Mouse (Mus musculus) lung, adult 2 months (tissue): ENCODE results near the gene Drd4. TPM values are rescaled to one million over a fixed set of nuclear protein-coding genes. Genes with fewer than 3 reads are reported as not detected.

Experiments used
- DNase-seq: peaks from one replicate; pipeline ENCODE4 v3.0.0; 2022
- H3K4me1 ChIP-seq: fragments of 200-500 bp; 2 replicates; pipeline ENCODE4 v1.6.1; 2011; ENCODE audit warnings: low read length; ENCODE audit not compliant: control insufficient read depth, insufficient read depth
- H3K4me3 ChIP-seq: fragments of 200-500 bp; replicated peaks from 2 replicates; pipeline ENCODE3; 2011; ENCODE audit warnings: low read depth, mild to moderate bottlenecking, control low read depth, low read length; ENCODE audit errors: extremely low read depth
- CTCF ChIP-seq: fragments of 200-500 bp; IDR thresholded peaks from 2 replicates; pipeline ENCODE4 v1.5.1; 2011; ENCODE audit warnings: mild to moderate bottlenecking, low read length, control low read depth; ENCODE audit not compliant: insufficient read depth
- POLR2A ChIP-seq: fragments of 200-500 bp; IDR thresholded peaks from 2 replicates; pipeline ENCODE4 v1.6.1; 2011; ENCODE audit warnings: low read depth, mild to moderate bottlenecking, control low read depth, low read length, borderline replicate concordance; ENCODE audit errors: extremely low read depth
- WGBS: fragments of 180-500 bp; shearing (Covaris S2); methylation state at CpG from one replicate; pipeline ENCODE4 v1.1.7; 2018; 5-methylcytosine and 5-hydroxymethylcytosine counted together
- polyA plus RNA-seq: library from polyadenylated mRNA; depleted of rRNA; stranded (reverse); fragments of >200 nt; gene quantifications from 2 replicates; pipeline ENCODE4 v1.2.3, GENCODE M21; 2012

Drd4 gene
- polyA plus RNA-seq, 1 experiment: not detected

- no peak overlapping the region for H3K4me3 ChIP-seq
- no peak for DNase-seq
- TF ChIP-seq POLR2A (no peak), CTCF (no peak)
- H3K4me1 ChIP-seq: peaks cover 6% of the 10 kb centered on the region
- 55% methylated on average over 6 of the region's 6 CpGs for WGBS
Measured at GRCm38 (mm10) chr7:141331990-141332389, 40.2 kb downstream of the Drd4 start.

- Histone ChIP-seq H3K4me3 (no peak overlapping the region), H3K4me1 (peaks cover 11% of the 10 kb centered on the region)
- DNase-seq: no peak
- 81% methylated on average over 2 of the region's 2 CpGs for WGBS
- TF ChIP-seq POLR2A (no peak), CTCF (no peak)
Measured at GRCm38 (mm10) chr7:141335044-141335579, 43.3 kb downstream of the Drd4 start.

- Histone ChIP-seq H3K4me3 (no peak overlapping the region), H3K4me1 (peaks cover 11% of the 10 kb centered on the region)
- no peak for DNase-seq
- TF ChIP-seq POLR2A (no peak), CTCF (no peak)
- WGBS: 82% methylated on average over 4 of the region's 4 CpGs
Measured at GRCm38 (mm10) chr7:141335682-141336081, 43.9 kb downstream of the Drd4 start.

- 81% methylated on average over 3 of the region's 3 CpGs for WGBS
- peaks cover 11% of the 10 kb centered on the region for H3K4me1 ChIP-seq
- H3K4me3 ChIP-seq: no peak overlapping the region
- TF ChIP-seq CTCF (no peak), POLR2A (no peak)
- DNase-seq: no peak
Measured at GRCm38 (mm10) chr7:141336296-141336695, 44.5 kb downstream of the Drd4 start.

- no peak for TF ChIP-seq POLR2A
- TF ChIP-seq CTCF: no peak
- WGBS: 55% methylated on average over 3 of the region's 3 CpGs
- Histone ChIP-seq H3K4me3 (no peak overlapping the region), H3K4me1 (peaks cover 8% of the 10 kb centered on the region)
- DNase-seq: no peak
Measured at GRCm38 (mm10) chr7:141337716-141338416, 46.1 kb downstream of the Drd4 start.

- TF ChIP-seq CTCF (no peak), POLR2A (peak; percentile 72; the same call in 1 of the 2 replicates)
- WGBS: 10% methylated on average over 23 of the region's 23 CpGs
- H3K4me3 ChIP-seq: peak within 1 kb of the TSS; percentile 43
- peaks cover 8% of the 10 kb centered on the region for H3K4me1 ChIP-seq
- peak; percentile 83 for DNase-seq
Measured at GRCm38 (mm10) chr7:141338576-141339131, 46.8 kb downstream of the Drd4 start, which contains the start of gene Eps8l2. Gene Eps8l2 (plus strand): TSS chr7:141338880.

- TF ChIP-seq POLR2A (no peak), CTCF (no peak)
- Histone ChIP-seq H3K4me3 (peak overlapping the region; percentile 43), H3K4me1 (peaks cover 8% of the 10 kb centered on the region)
- WGBS: 50% methylated on average over 20 of the region's 20 CpGs
- DNase-seq: no peak
Measured at GRCm38 (mm10) chr7:141339215-141339920, 47.6 kb downstream of the Drd4 start.

GRCm38 (mm10) chr7:141340023-141340422 is 48.2 kb downstream of the Drd4 start:
- TF ChIP-seq POLR2A (no peak), CTCF (no peak)
- Histone ChIP-seq H3K4me3 (peak overlapping the region; percentile 37), H3K4me1 (peaks cover 8% of the 10 kb centered on the region)
- DNase-seq: no peak
- 59% methylated on average over 7 of the region's 7 CpGs for WGBS

- peaks cover 8% of the 10 kb centered on the region for H3K4me1 ChIP-seq
- TF ChIP-seq CTCF: no peak
- TF ChIP-seq POLR2A: peak; percentile 21; the same call in 1 of the 2 replicates
- DNase-seq: peak; percentile 65
- no peak overlapping the region for H3K4me3 ChIP-seq
- WGBS: 57% methylated on average over 6 of the region's 6 CpGs
Measured at GRCm38 (mm10) chr7:141340476-141340875, 48.7 kb downstream of the Drd4 start.
